10 mouse cellular contexts compared by ENCODE assay signal in genomic region chr6:92869582-92870219, GRCm38 (mm10). TPM values are rescaled to one million over a fixed set of nuclear protein-coding genes. Genes with fewer than 3 reads are reported as not detected.
A peak's percentile ranks its signal among the peaks of the same experiment; 100 is the strongest.
DNase-seq lines count a peak whose midpoint lies in the region; ATAC-seq lines count a peak whose summit lies in the region.
"Had no signal": no experiment of that assay in that cellular context is flagged by ENCODE, and none has a peak within 500 bp of the region (broad histone marks: within the 10 kb centered on the region; RNA-seq: fewer than 3 reads in every experiment).

No protein-coding gene starts in this region.

- WGBS in heart, embryonic 12.5 days, result 26% methylated on average over 16 of the region's 16 CpGs
- WGBS in lung, embryonic 15.5 days, result 24% methylated on average over 16 of the region's 16 CpGs

- peak; percentile 7 for DNase-seq in adrenal gland, postnatal 14 days
- no peak for DNase-seq in adrenal gland, adult 18-20 months (ENCODE audit: low spot score in 2 of 2)
- DNase-seq in ZHBTc4 (ENCODE audit: low read depth, low spot score), result peak; percentile 24
- no peak for DNase-seq in cerebellum, adult 9-11 months
- no peak for DNase-seq in urinary bladder, postnatal 10 days (ENCODE audit: low spot score)
- DNase-seq in right cerebral cortex, adult 2 months (ENCODE audit: low spot score in 2 of 2), result no peak

- no peaks in the 10 kb centered on the region for H3K27me3 ChIP-seq in heart, embryonic 12.5 days (replicated peaks)
- no peaks in the 10 kb centered on the region for H3K27me3 ChIP-seq in lung, embryonic 15.5 days

- H3K9me3 ChIP-seq in heart, embryonic 12.5 days (replicated peaks), result no peaks in the 10 kb centered on the region
- H3K9me3 ChIP-seq in lung, embryonic 15.5 days, result no peaks in the 10 kb centered on the region

- H3K4me3 ChIP-seq in heart, embryonic 12.5 days, result 0 out of 2 replicates have a peak overlapping the region, but pooled peaks have one; percentile 3
- H3K4me3 ChIP-seq in lung, embryonic 15.5 days, result no peak overlapping the region

- peak overlapping the region; percentile 98 for H3K27ac ChIP-seq in heart, embryonic 12.5 days (ENCODE audit: poor library complexity, severe bottlenecking)
- peak overlapping the region; percentile 87 for H3K27ac ChIP-seq in lung, embryonic 15.5 days

- ATAC-seq in heart, embryonic 12.5 days (ENCODE audit: insufficient number of reproducible peaks, low FRiP score), result peak; percentile 64
- ATAC-seq in lung, embryonic 15.5 days (ENCODE audit: borderline replicate concordance, extremely low read depth, low FRiP score, low TSS enrichment), result peak; percentile 43; the same call in 1 of the 2 replicates
- ATAC-seq: activated CD4-positive, CD25-positive, alpha-beta regulatory T cell, adult 4 months had no signal

- H3K4me1 ChIP-seq in heart, embryonic 12.5 days (replicated peaks), result peaks cover 25% of the 10 kb centered on the region
- peaks cover 54% of the 10 kb centered on the region for H3K4me1 ChIP-seq in lung, embryonic 15.5 days

- peaks cover 19% of the 10 kb centered on the region for H3K36me3 ChIP-seq in heart, embryonic 12.5 days
- peaks cover 32% of the 10 kb centered on the region for H3K36me3 ChIP-seq in lung, embryonic 15.5 days

- H3K9ac ChIP-seq in heart, embryonic 12.5 days, result peak overlapping the region; percentile 43; the same call in 1 of the 2 replicates
- H3K9ac ChIP-seq in lung, embryonic 15.5 days, result no peak overlapping the region

- peak overlapping the region; percentile 52 for H3K4me2 ChIP-seq in heart, embryonic 12.5 days
- H3K4me2 ChIP-seq in lung, embryonic 15.5 days, result peak overlapping the region; percentile 28; the same call in 1 of the 2 replicates

RNA-seq across cellular contexts. Expression of gene Gm15737, which starts 0.5 kb away (rescaled TPM):
- total RNA-seq in adrenal gland, postnatal 14 days (2021), result not detected in 2 replicates
- not detected for total RNA-seq in adrenal gland, adult 18-20 months (2021)
- polyA plus RNA-seq in heart, embryonic 12.5 days (2016; fragmentation: Nextera tagmentation; extraction: Ambion mirVana), result 0.10 and 0.13 TPM in 2 replicates
- 0.06 TPM in 2 replicates for polyA plus RNA-seq in lung, embryonic 15.5 days (2015; fragmentation: Nextera tagmentation; extraction: Ambion mirVana)
- total RNA-seq: left cerebral cortex, adult 18-20 months had no signal
- polyA plus RNA-seq: activated CD4-positive, CD25-positive, alpha-beta regulatory T cell, adult 4 months had no signal

RNA-seq across cellular contexts. Expression of gene A730049H05Rik, which starts 53.4 kb away (rescaled TPM):
- 2.7 and 2.8 TPM in 2 replicates for total RNA-seq in adrenal gland, postnatal 14 days (2021)
- 1 to 10 TPM; 1.7 to 3.7 TPM for total RNA-seq in adrenal gland, adult 18-20 months (2021)
- polyA plus RNA-seq in heart, embryonic 12.5 days (2016; fragmentation: Nextera tagmentation; extraction: Ambion mirVana), result 4.8 and 5.0 TPM in 2 replicates
- 1.2 and 1.4 TPM in 2 replicates for polyA plus RNA-seq in lung, embryonic 15.5 days (2015; fragmentation: Nextera tagmentation; extraction: Ambion mirVana)
- total RNA-seq: left cerebral cortex, adult 18-20 months had no signal
- polyA plus RNA-seq: activated CD4-positive, CD25-positive, alpha-beta regulatory T cell, adult 4 months had no signal

Comparison
In these comparisons a context has a peak if more than half of its experiments do, and no peak if none do; other contexts are left out.
1. DNase-seq: peak in adrenal gland, postnatal 14 days (single experiment) and ZHBTc4 (single experiment); none in adrenal gland, adult 18-20 months (0 of 2), cerebellum, adult 9-11 months (single experiment), urinary bladder, postnatal 10 days (single experiment) and right cerebral cortex, adult 2 months (0 of 2).